Mouse (Mus musculus) midbrain, embryonic 12.5 days (tissue): ENCODE results near the gene Phyhd1. TPM values are rescaled to one million over a fixed set of nuclear protein-coding genes. Genes with fewer than 3 reads are reported as not detected.

ENCODE experiments used
- ATAC-seq: fragments of 200-750 bp; cut with Nextera tagmentation; 2 replicates; pipeline ENCODE4 v1.8.0; 2017; ENCODE audit warnings: low read depth, moderate TSS enrichment, moderate library complexity; ENCODE audit not compliant: low FRiP score
- H3K27ac ChIP-seq: fragments of 300-500 bp; sonication (generic); replicated peaks from 2 replicates; pipeline ENCODE4 v1.5.1; 2016; ENCODE audit warnings: mild to moderate bottlenecking
- H3K27me3 ChIP-seq: fragments of 300-500 bp; sonication (generic); 2 replicates; pipeline ENCODE4 v1.6.1; 2016; ENCODE audit warnings: mild to moderate bottlenecking
- H3K36me3 ChIP-seq: fragments of 300-500 bp; sonication (generic); 2 replicates; pipeline ENCODE4 v1.6.1; 2016
- H3K4me1 ChIP-seq: fragments of 300-500 bp; sonication (generic); 2 replicates; pipeline ENCODE4 v1.6.1; 2016
- H3K4me2 ChIP-seq: fragments of 300-500 bp; sonication (generic); replicated peaks from 2 replicates; pipeline ENCODE4 v1.6.1; 2016; ENCODE audit warnings: mild to moderate bottlenecking, moderate library complexity
- H3K4me3 ChIP-seq: fragments of 300-500 bp; sonication (generic); 2 replicates; pipeline ENCODE4 v1.5.1; 2016; ENCODE audit warnings: mild to moderate bottlenecking
- H3K9ac ChIP-seq: fragments of 300-500 bp; sonication (generic); replicated peaks from 2 replicates; pipeline ENCODE4 v1.6.1; 2016; ENCODE audit warnings: mild to moderate bottlenecking, moderate library complexity
- H3K9me3 ChIP-seq: fragments of 300-500 bp; sonication (generic); 2 replicates; pipeline ENCODE4 v1.6.1; 2016; ENCODE audit warnings: mild to moderate bottlenecking
- WGBS: fragments of 180-500 bp; shearing (Covaris S2); methylation state at CpG from one replicate; pipeline ENCODE4 v1.1.7; 2016; 5-methylcytosine and 5-hydroxymethylcytosine counted together
- polyA plus RNA-seq: library from polyadenylated mRNA; unstranded; fragments of >200 nt; fragmentation: Nextera tagmentation; extraction: Ambion mirVana; gene quantifications from 2 replicates; pipeline ENCODE4 v1.2.1, GENCODE M21; 2016

Phyhd1 gene
- polyA plus RNA-seq = 4.4 and 7.1 TPM in 2 replicates

DNA sequence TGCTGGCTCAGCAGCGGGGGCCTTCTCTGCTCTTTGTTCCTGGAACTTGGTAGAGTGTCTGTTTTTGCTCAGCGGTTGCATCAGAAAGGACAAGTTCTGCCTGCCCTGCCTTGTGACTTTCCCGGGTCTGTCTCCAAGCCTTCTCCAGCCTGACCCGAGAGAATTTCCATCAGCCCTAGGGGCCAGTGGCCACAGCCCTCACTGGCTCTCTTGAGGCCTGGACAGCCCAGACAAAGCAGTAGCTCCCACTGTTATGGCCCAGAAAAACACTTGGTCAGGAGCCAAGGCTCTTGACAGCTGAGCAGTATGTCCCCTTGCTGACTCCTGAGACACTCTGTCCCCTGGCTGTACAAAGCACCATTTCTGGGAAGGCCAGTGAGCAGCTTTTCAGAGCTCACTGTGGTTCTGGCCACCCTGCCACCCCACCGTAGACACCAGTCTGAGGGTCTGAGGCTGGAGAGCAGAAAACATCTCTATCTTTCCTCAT, at the start of gene Phyhd1:
Gene Phyhd1, plus strand, starts transcription at position 437 of the 487 bp plus-strand sequence.
- H3K9ac ChIP-seq = no peak within 1 kb of the TSS; the same call in 1 of the 2 replicates
- H3K4me1 ChIP-seq = peaks cover 23% of the 10 kb centered on the region

DNA sequence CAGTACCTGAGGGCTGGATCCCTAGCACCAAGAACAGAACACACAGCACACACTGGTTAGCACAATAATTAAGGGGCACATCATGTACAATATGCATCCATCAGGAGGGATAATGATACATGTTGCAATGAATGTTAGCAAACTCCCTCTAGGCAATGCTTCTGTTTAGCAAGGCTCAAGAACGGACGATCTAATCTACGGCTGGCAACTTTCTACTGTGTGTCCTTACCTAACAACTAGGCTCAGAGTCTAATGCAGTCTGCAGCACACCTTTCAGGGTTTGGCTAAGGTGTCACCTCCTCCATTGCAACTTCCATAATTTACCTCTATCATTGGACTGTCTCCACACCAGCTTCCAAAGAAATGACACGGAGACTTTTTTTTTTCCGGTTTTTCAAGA, 49.7 kb upstream of the Phyhd1 start:
- Histone ChIP-seq H3K36me3 (no peaks in the 10 kb centered on the region), H3K4me3 (no peak overlapping the region), H3K4me1 (no peaks in the 10 kb centered on the region), H3K9ac (no peak overlapping the region), H3K9me3 (no peaks in the 10 kb centered on the region), H3K27ac (no peak overlapping the region), H3K4me2 (no peak overlapping the region), H3K27me3 (no peaks in the 10 kb centered on the region)
- WGBS = 96% methylated on average over 5 of the region's 5 CpGs
- ATAC-seq = no peak

More for the DNA sequence above, at the start of gene Phyhd1:
- H3K36me3 ChIP-seq = peaks cover 40% of the 10 kb centered on the region
- H3K27me3 ChIP-seq = no peaks in the 10 kb centered on the region
- no peaks in the 10 kb centered on the region for H3K9me3 ChIP-seq
- no peak within 1 kb of the TSS for H3K4me2 ChIP-seq
- 53% methylated on average over 5 of the region's 5 CpGs for WGBS
- no peak for ATAC-seq
- H3K4me3 ChIP-seq = no peak within 1 kb of the TSS
- peak within 1 kb of the TSS; percentile 73 for H3K27ac ChIP-seq

DNA sequence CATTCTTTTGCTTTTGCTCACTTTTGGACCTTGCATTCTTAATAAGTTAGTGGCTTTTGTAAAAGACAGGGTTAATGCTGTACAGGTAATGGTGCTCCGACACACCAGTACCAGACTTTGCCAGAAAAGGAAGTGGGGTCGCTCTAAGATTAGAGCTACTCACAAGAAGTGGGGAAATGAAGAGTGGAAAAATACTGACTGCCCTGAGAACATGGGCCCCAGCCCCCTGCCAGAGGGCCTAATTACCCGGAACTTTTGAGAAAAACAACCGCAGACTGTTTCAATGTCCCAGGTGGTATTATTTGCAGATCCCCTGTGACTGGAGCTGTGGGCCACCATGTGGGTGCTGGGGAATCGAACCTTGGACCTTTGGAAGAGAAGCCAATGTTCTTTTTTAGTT, 30.4 kb upstream of the Phyhd1 start:
- H3K36me3 ChIP-seq = peaks cover 9% of the 10 kb centered on the region
- 0 out of 2 replicates have a peak, but pooled peaks cover 3% of the 10 kb centered on the region for H3K9me3 ChIP-seq
- H3K27ac ChIP-seq = no peak overlapping the region
- no peak overlapping the region for H3K4me2 ChIP-seq
- no peak overlapping the region for H3K9ac ChIP-seq
- no peak overlapping the region for H3K4me3 ChIP-seq
- 88% methylated on average over 5 of the region's 5 CpGs for WGBS
- peaks cover 23% of the 10 kb centered on the region for H3K4me1 ChIP-seq
- no peak for ATAC-seq
- H3K27me3 ChIP-seq = no peaks in the 10 kb centered on the region

DNA sequence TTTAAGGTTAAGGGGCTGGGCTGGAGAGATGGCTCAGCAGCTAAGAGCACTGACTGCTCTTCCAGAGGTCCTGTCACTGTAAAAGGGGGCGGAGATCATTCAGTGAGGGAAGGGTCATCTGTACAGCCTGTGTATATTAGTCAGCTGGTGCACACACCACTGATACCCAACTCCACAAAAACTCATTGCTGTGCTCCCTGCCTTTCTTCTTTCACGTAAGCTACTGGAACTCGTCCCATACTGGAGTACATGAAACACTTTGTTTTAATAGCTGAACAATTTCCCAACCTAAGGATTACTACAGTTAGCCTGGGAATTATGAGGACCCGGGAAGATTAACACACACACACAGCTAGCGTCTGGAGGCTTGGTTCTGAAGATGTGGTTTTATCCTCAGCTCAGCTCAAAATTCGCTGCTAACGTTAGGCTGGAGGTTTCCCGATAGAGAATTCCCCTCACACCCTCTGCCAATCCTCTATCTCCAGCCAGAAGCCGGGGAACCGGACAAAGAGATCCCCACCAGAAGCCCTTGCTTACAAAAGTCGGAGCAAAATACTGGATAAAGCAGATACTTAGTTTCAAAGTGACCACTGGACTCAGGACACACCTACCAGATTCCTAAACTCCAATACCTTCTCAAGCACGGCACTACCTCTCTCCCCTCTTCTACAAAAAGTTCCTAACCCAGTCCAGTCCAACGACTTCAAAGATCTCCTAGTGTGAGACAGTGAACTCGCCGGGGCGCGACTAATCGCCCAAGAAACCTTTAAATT, 29.4 kb upstream of the Phyhd1 start:
- no peaks in the 10 kb centered on the region for H3K27me3 ChIP-seq
- 5% methylated on average over 18 of the region's 18 CpGs for WGBS
- no peak for ATAC-seq
- H3K4me3 ChIP-seq = peak overlapping the region; percentile 97
- peaks cover 23% of the 10 kb centered on the region for H3K4me1 ChIP-seq
- peaks cover 19% of the 10 kb centered on the region for H3K36me3 ChIP-seq
- peak overlapping the region; percentile 71 for H3K9ac ChIP-seq
- peak overlapping the region; percentile 96 for H3K4me2 ChIP-seq
- no peaks in the 10 kb centered on the region for H3K9me3 ChIP-seq
- H3K27ac ChIP-seq = peak overlapping the region; percentile 91

DNA sequence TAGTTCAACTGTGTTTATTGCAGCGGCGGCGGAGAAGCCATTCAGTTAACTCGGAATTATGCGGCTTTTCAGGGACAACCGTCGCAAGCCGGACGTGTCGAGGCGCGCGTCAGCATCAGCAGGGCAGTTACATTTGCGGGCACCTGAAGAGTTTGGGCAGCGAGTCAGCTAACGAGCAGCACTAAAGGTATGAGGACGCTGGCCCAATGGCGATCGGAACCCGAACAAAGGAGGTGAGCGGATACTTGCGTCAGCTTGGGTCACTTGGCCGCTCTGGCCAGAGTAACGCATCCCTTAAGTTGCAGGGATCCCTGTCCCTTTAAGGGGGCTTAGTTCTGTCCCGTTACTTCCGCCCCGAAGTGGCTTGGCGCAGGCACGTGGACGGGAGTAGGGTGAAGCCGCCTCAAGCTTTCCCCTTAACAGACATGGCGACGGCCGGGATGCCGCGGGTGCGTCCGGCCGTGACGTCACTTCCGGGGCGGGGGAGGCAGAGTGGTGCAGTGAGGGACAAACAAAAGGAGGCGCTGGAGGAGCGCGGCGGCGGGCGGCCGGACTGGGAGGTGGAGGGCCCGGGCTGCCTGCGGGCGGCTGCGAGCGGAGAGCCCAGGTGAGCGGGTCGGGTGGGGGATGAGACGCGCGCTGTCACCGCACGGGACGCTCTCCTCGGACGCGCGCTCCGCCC, 28.7 kb upstream of the Phyhd1 start, which contains the start of gene Lrrc8a:
Gene Lrrc8a, plus strand, starts transcription at position 517 of the 682 bp plus-strand sequence.
- WGBS = under 1% methylated on average over 56 of the region's 67 CpGs
- ATAC-seq = peak; percentile 98
- Histone ChIP-seq H3K36me3 (peaks cover 26% of the 10 kb centered on the region), H3K4me1 (peaks cover 23% of the 10 kb centered on the region), H3K9me3 (no peaks in the 10 kb centered on the region), H3K4me3 (peak within 1 kb of the TSS; percentile 97), H3K27ac (peak within 1 kb of the TSS; percentile 91), H3K27me3 (no peaks in the 10 kb centered on the region), H3K4me2 (peak within 1 kb of the TSS; percentile 96), H3K9ac (peak within 1 kb of the TSS; percentile 86)

DNA sequence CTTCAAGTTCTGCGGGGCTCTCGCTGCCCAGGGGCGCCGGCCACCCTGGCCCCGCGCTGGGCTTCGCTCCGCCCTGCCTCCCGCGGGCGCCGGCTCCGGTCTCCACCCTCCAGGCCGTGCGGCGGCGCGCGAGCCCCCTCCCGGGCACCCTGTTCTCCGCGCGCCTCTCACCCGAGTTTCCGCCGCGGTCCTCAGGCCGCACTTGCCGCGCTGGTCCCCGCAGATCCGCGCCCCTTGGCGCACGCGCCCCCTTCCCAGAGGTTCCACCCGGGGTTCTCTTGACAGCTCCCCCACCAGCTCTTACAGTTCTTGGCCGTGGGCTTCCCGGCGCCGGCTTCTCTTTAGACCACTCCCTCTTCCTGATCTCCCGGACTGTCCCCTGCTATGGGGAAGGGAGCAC, 28.1 kb upstream of the Phyhd1 start:
- H3K4me1 ChIP-seq = peaks cover 23% of the 10 kb centered on the region
- WGBS = 0% methylated on average over 42 of the region's 42 CpGs
- peak overlapping the region; percentile 96 for H3K4me2 ChIP-seq
- no peaks in the 10 kb centered on the region for H3K27me3 ChIP-seq
- H3K9me3 ChIP-seq = no peaks in the 10 kb centered on the region
- H3K9ac ChIP-seq = peak overlapping the region; percentile 86
- ATAC-seq = peak; percentile 89
- peak overlapping the region; percentile 91 for H3K27ac ChIP-seq
- H3K4me3 ChIP-seq = peak overlapping the region; percentile 97
- peaks cover 31% of the 10 kb centered on the region for H3K36me3 ChIP-seq

DNA sequence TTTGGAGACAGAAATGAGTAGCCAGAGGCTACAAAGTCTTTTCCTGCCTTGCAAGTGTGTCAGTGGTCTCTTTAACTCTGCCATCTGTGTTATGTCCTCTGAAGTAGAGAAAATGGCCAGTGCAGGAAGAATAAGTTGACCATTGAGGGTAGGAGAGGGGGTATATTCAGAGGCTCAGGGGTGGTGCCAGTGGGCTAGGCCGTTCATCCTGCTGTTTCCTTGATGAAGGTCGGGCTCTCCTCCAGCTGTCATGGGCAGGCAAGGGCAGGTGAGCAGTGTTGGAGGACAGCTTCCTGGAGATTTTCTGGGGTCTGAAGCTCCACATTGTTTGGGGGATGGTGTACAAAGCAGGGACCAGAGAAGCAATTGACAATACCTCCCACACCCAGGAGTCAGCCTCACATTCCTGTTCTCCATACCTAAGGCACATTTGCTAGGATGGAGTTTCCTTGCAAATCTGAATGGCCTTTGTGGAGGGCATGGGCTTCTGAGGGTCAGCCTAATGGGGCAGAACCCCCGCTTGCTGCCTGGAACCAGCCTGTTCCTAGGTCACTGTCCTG, 27.0 kb upstream of the Phyhd1 start:
- Histone ChIP-seq H3K9ac (peak overlapping the region; percentile 86), H3K4me1 (peaks cover 23% of the 10 kb centered on the region), H3K27ac (0 out of 2 replicates have a peak overlapping the region, but pooled peaks have one; percentile 91), H3K9me3 (no peaks in the 10 kb centered on the region), H3K36me3 (peaks cover 42% of the 10 kb centered on the region), H3K4me3 (peak overlapping the region; percentile 97), H3K27me3 (no peaks in the 10 kb centered on the region), H3K4me2 (peak overlapping the region; percentile 96)
- WGBS = 83% methylated on average over 3 of the region's 3 CpGs
- ATAC-seq = no peak

DNA sequence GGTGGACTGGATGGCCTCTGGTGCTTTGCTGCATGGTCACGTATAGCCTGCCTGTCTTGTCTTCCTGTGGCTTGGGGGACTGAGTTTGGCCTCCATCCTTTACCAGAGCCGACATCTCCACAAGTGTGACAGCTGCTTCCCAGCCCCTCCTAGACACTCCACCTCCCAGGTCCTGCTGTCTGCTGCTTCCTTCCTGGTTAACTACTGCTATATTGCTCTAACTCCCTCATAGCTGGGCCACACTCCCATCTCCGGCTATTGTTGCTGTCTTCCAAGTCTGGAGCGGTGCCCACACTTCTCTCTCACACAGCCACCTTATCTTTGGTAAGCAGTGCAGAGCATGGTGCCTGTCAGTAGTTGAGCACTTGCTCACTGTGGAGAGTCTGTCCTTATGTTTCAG, 26.2 kb upstream of the Phyhd1 start:
- H3K27me3 ChIP-seq = no peaks in the 10 kb centered on the region
- WGBS = 88% methylated on average over 4 of the region's 4 CpGs
- ATAC-seq = no peak
- H3K4me1 ChIP-seq = peaks cover 23% of the 10 kb centered on the region
- H3K9me3 ChIP-seq = no peaks in the 10 kb centered on the region
- no peak overlapping the region for H3K27ac ChIP-seq
- 0 out of 2 replicates have a peak overlapping the region, but pooled peaks have one; percentile 3 for H3K4me3 ChIP-seq
- peak overlapping the region; percentile 86 for H3K9ac ChIP-seq
- H3K4me2 ChIP-seq = no peak overlapping the region
- peaks cover 50% of the 10 kb centered on the region for H3K36me3 ChIP-seq

DNA sequence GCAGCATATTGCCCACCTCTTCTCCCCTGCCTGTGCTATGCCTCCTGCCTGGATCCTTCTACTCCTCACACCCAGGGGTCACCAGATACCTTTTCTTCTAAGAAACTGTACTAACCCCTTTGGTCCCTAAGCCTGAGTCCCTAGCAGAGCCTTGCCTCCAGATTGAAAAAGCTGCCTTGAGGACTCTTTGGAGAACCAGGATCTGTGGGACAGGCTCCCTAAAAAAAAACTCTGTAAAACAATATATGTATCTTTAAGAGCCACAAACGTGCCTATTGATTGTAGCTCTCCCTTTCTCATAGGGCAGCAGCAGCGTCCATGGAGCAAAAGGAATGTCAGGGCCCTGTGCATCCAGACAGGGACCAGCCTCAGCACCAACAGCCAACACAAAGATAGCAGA, 25.7 kb upstream of the Phyhd1 start, which contains the start of gene Gm28035:
Gene Gm28035, plus strand, starts transcription at position 301 of the 400 bp plus-strand sequence.
- H3K4me3 ChIP-seq = 0 out of 2 replicates have a peak within 1 kb of the TSS, but pooled peaks have one; percentile 3

DNA sequence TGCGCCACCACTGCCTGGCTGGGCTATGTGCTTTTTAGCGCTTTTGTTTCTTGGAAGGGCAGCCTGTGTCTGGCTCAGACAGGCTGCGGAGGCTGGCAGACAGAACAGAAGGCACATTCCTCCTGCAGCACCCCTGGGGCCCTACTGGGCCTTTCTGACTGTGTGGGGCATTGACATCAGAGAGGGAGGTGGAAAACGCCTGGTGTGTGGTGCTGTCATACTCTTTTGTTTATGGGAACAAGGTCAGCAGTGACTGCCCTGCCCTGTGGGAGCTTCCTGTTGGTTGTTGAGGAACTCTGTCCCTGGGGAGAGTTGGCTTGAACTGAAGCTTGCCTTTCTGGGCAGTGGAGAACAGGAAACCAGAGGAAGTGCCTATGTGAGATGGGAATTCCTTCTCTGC, 23.5 kb upstream of the Phyhd1 start:
- no peaks in the 10 kb centered on the region for H3K9me3 ChIP-seq
- H3K4me2 ChIP-seq = no peak overlapping the region
- no peaks in the 10 kb centered on the region for H3K27me3 ChIP-seq
- no peak overlapping the region for H3K4me3 ChIP-seq
- peak overlapping the region; percentile 5; the same call in 1 of the 2 replicates for H3K27ac ChIP-seq
- peaks cover 18% of the 10 kb centered on the region for H3K4me1 ChIP-seq
- WGBS = 63% methylated on average over 4 of the region's 4 CpGs
- no peak for ATAC-seq
- H3K36me3 ChIP-seq = peaks cover 67% of the 10 kb centered on the region
- no peak overlapping the region for H3K9ac ChIP-seq

More for the DNA sequence above, 25.7 kb upstream of the Phyhd1 start, which contains the start of gene Gm28035:
- H3K4me1 ChIP-seq = peaks cover 23% of the 10 kb centered on the region
- WGBS = 86% methylated on average over 2 of the region's 2 CpGs
- no peaks in the 10 kb centered on the region for H3K9me3 ChIP-seq
- ATAC-seq = no peak
- H3K4me2 ChIP-seq = peak within 1 kb of the TSS; percentile 96; the same call in 1 of the 2 replicates
- H3K36me3 ChIP-seq = peaks cover 53% of the 10 kb centered on the region
- H3K27ac ChIP-seq = no peak within 1 kb of the TSS
- no peaks in the 10 kb centered on the region for H3K27me3 ChIP-seq
- peak within 1 kb of the TSS; percentile 86 for H3K9ac ChIP-seq

DNA sequence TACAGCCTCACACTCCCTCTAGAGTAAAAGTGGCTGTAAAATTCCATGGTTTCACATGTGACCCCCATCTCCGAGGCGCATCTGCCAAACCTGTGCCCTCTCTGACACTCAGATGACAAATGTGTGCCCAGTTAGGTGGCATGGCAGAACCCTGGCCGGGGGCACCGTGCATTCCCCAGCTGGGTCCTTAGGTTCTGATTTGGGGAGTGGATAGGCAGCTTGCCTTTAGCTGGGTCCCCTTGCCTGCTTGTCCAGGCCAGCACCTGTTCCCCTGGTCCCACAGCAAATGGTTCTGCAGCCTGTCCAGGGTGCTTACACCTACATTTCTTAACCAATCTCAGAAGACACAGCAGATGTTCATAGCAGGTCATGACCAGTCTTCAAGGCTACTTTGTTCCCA, 22.6 kb upstream of the Phyhd1 start:
- no peak for ATAC-seq
- Histone ChIP-seq H3K27me3 (no peaks in the 10 kb centered on the region), H3K4me3 (no peak overlapping the region), H3K27ac (no peak overlapping the region), H3K9me3 (no peaks in the 10 kb centered on the region), H3K4me2 (no peak overlapping the region), H3K9ac (no peak overlapping the region), H3K36me3 (peaks cover 76% of the 10 kb centered on the region), H3K4me1 (peaks cover 15% of the 10 kb centered on the region)
- 94% methylated on average over 4 of the region's 4 CpGs for WGBS
